Mouse (Mus musculus) CH12F3 (cell line): ENCODE results near the gene Cacnb3.

Experiments used
- in situ Hi-C: fragments of 300-500 bp; cut with MboI; formaldehyde crosslinking; loops from 2 replicates; pipeline ENCODE4 v1.14.3; 2020; ENCODE audit warnings: low sequenced_read_pairs

The Cacnb3 gene

GRCm38 (mm10) chr15:98674284-98674993 is 43.8 kb downstream of the Cacnb3 start:
- in situ Hi-C loops = no loop called here

DNA sequence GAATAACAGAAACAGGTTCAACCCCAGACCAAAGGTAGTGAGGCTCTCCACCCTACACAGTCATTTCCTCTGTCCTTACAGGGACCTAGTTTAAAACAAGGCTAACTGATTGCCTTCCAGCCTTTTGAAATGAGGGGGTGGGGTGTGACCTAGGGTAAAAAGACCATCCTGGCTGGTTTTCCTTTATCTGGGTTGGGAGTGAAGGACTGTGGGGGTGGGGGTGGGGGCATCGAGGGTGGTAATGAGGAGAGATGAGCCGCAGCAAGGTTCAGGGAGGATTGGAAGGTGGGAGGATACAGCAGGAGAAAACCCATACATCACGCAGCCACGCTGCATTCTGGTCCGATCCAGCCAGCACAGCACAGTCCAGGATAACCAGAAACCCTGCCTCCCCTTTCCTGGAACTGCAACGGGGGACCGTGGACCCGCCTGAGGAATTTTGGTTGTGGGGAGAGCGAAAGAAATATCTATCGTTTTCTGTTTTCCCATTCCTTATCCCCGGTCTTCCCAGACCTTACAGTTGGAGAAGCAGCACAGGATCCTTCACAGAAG is 44.4 kb downstream of the Cacnb3 start:
- in situ Hi-C loops = no loop called here

- in situ Hi-C loops = no loop called here
Observed at GRCm38 (mm10) chr15:98675634-98676250, 45.1 kb downstream of the Cacnb3 start.

- in situ Hi-C loops = no loop called here
Observed at GRCm38 (mm10) chr15:98676471-98676870, 45.8 kb downstream of the Cacnb3 start.

DNA sequence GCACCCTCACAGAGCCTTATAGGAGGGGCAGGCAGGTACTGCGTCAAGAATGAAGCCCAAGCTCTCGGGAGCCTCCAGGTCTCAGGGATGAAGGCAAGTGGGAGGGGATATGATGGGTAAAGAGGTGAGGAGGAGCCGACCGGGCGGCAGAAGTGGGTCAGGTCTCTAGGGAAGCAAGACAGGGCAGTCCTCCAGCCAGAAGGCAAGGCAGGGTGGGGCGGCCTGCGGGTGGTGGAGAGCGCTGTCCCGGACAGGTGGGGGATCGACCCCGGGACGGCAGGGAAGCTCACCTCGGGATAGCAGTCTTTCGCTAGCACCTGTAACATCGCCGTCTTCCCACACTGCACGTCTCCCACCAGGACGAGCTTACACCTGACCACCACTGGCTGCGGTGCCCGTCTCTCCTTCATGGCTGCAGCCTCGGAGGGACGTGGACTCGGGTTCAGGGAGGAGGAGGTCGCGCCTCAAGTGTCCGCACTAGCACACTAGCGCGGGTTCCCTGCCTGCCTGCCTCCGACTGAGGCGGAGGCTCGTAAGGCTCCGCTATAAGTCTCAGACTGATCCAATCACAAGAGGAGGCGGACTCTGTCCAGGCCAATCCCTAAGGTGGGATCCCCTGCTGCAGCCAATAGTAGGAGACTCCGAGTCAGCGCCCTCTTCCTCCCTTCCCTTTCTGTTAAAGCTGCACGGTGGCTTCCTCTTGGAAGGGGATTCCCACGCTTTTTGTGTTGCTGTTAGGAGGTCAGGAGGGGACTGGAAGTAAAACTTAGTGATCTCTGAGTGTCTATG is 46.5 kb downstream of the Cacnb3 start, which contains the start of gene Rnd1:
Gene Rnd1, minus strand, starts transcription at position 522 of the 789 bp plus-strand sequence.
- in situ Hi-C loops = no loop called here

DNA sequence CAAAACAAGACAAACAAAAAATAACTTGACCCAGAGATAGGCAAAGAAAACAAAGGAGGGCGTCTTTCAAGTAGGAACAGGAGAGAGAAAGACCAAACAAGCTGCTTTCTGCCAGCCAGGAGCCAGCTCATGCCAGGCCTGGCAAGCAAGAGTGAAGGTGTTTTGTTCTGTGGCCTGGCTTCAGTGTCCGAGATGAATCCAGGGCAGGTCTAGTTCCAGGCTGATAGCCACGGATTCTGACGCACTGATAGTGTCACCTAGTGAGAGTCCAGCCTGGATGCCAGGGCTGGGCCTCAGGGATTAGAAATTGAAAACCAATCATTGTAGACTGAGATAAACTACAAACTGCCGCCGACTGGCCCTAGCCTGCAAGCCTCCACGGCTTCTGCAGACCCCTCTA is 47.3 kb downstream of the Cacnb3 start:
- in situ Hi-C loops = no loop called here

- in situ Hi-C loops = no loop called here
Observed at GRCm38 (mm10) chr15:98680660-98681059, 50.0 kb downstream of the Cacnb3 start.

GRCm38 (mm10) chr15:98681633-98682032 is 51.0 kb downstream of the Cacnb3 start:
- in situ Hi-C loops = no loop called here

GRCm38 (mm10) chr15:98683177-98683576 is 52.5 kb downstream of the Cacnb3 start:
- in situ Hi-C loops = no loop called here

- in situ Hi-C loops = no loop called here
Observed at GRCm38 (mm10) chr15:98683746-98684145, 53.1 kb downstream of the Cacnb3 start.

DNA sequence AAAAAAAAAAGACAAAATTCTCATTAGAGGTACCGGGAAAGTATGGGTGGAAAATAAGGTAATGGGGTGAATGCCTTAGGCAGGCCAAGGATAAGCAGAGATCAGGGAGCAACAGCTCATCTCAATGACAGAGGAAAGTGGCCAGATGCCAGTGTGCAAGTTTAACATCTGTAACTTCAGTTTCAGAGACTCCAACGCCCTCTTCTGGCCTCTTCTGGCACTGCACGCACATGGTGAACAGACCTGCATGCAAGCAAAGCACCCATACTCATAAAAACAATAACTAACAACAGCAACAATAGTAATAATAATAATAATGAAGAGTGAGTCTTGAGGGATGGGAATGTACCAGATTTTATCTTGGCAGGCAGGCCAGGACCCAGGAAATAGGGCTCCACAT is 55.3 kb downstream of the Cacnb3 start:
- in situ Hi-C loops = no loop called here

- in situ Hi-C loops = no loop called here
Observed at GRCm38 (mm10) chr15:98689682-98690081, 59.0 kb downstream of the Cacnb3 start.

- in situ Hi-C loops = no loop called here
Observed at GRCm38 (mm10) chr15:98691486-98692147, 61.0 kb downstream of the Cacnb3 start.

- in situ Hi-C loops = no loop called here
Observed at GRCm38 (mm10) chr15:98692171-98692715, 61.6 kb downstream of the Cacnb3 start.
